Mouse (Mus musculus) C2C12 (cell line): ENCODE results near the gene Nes.

ENCODE experiments used
- CEBPB ChIP-seq: IDR thresholded peaks from one replicate; pipeline ENCODE4 v1.6.1; 2011; ENCODE audit warnings: low read depth, mild to moderate bottlenecking, control low read depth, moderate library complexity
- CTCF ChIP-seq: IDR thresholded peaks from one replicate; pipeline ENCODE4 v1.5.1; 2011; ENCODE audit not compliant: control insufficient read depth, insufficient read depth, insufficient read length

- TF ChIP-seq CTCF = no peak
- TF ChIP-seq CEBPB = no peak
Observed at GRCm38 (mm10) chr3:87970184-87970938, 517 bp upstream of the Nes start.
